Mouse (Mus musculus): ENCODE results near the gene Sympk.
"Not testable (repeated sequence)": the region's sequence is repeated elsewhere in the genome, so short reads cannot be mapped to it uniquely, and the experiment has no call there.

Sympk gene

DNA sequence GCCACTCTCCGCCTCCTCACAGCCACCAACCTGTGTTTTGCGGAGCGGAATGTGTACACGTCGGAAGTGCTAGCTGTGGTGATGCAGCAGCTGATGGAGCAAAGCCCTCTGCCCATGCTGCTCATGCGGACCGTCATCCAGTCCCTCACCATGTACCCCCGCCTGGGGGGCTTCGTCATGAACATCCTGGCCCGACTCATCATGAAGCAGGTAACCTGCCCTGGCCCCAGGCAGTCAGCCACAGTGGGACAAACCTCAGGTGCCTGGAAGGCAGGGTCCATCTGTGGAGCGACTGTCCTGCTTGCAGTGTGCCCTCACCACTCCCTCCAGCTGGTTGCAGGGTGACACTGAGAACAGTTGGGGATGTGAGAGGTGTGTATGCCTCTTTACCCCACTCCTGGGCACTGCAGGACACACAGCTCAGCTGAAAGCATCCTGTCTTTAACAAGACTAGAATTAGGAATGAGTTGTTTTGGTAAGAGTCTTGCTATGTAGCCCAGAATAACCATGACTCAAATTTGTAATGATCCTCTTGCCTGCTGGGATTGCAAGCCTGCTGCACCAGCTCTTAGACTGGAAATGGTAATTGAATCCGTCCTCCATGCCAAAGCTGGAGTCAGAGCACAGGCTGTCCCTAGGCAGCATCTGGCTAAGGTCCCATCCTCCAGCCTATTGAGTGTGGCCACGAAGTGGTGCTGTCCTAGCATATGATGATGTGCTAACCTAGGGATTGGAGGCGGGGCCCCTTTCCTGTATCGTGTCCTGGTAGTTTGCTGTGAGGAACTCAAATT is 28.4 kb downstream of the Sympk start:
- in situ Hi-C loops (cut with MboI), result no loop called here

DNA sequence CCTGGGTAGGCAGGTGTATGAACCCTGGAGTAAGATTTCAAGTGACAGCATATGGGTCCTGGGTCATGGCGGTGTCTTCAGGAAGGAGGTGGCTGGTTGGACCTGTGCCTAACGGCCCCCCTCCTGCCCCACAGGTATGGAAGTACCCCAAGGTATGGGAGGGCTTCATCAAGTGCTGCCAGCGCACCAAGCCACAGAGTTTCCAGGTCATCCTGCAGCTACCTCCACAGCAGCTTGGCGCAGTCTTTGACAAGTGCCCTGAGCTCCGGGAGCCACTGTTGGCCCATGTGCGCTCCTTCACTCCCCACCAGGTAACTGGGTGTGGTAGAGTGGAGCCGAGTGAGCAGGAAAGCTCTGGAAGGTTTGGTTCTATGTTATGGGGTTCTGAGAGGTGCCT is 29.0 kb downstream of the Sympk start:
- in situ Hi-C loops (cut with MboI), result no loop called here

DNA sequence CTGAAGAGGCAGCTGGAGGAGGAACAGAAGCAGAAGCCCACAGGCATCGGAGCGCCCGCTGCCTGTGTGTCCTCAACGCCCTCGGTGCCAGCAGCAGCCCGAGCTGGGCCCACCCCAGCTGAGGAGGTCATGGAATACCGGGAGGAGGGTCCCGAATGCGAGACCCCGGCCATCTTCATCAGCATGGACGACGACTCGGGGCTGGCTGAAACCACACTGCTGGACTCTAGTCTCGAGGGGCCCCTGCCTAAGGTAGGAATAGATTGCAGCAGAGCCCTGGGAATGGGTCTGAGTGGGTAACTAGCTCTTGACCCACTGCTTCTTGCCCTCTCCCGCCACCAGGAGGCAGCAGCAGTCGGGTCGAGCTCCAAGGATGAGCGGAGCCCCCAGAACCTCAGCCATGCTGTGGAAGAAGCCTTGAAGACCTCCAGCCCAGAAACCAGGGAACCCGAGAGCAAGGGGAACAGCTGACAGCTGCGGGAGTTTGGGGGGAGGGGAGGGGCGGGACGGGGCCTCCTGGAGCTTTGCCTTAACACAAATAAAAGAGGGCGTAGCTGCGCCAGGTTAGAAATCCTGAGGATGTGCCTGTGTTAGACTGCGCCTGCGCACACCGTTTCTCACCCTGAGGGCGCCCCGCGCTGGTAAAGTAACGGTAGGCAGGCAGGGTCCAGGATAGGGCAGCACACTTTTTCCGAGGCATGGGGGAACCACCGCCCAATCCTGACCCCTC is 30.0 kb downstream of the Sympk start, which contains the start of gene Rsph6a:
Gene Rsph6a, plus strand, starts transcription at position 644 of the 730 bp plus-strand sequence.
- in situ Hi-C loops (cut with MboI), result no loop called here

DNA sequence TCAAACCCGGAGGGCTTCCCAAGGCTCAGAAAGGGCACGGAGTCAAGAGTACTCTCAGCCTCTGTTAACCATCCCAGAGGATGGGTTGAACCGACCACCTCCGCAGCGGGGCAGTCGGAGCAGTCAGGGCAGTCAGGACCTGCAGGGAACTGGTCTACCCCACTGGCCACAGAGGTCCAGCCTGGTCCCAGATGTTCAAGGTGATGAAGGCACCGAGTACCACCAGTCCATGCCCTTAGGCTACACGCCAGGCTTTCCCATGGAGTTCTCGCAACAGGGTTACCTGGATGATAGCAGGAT is 30.6 kb downstream of the Sympk start:
- in situ Hi-C loops (cut with MboI), result no loop called here

DNA sequence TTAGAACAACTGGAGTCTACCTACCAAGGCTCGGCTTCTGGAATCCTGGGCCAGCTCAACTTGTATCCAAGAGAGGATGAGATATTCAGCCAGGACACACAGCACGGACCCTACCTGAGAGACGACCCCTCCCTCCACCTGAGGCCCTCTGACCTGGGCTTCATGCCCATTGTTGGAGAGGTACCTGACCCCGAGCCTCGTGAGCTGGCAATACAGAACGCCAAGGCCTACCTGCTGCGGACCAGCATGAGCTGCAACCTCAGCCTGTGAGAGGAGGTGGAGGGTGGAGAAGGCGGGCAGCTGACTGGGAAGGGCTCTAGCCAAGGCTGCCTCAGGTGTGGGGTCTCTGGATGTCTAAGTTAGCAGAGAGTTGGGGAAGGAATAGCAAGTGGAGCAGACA is 30.9 kb downstream of the Sympk start:
- in situ Hi-C loops (cut with MboI), result no loop called here

DNA sequence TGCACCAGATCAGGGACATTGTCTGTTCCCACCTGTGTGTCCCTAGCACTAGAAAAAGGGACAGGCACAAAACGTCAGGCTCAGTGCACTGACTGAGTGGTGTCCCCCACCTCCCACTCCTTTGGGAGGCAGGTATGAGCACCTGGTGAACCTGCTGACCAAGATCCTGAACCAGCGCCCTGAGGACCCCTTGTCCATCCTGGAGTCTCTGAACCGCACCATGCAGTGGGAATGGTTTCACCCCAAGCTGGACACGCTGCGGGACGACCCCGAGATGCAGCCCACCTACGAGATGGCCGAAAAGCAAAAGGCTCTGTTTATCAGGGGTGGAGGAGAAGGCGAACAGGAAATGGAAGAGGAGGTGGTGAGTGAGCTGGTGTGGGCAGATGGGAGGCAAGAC is 33.2 kb downstream of the Sympk start:
- in situ Hi-C loops (cut with MboI), result no loop called here

DNA sequence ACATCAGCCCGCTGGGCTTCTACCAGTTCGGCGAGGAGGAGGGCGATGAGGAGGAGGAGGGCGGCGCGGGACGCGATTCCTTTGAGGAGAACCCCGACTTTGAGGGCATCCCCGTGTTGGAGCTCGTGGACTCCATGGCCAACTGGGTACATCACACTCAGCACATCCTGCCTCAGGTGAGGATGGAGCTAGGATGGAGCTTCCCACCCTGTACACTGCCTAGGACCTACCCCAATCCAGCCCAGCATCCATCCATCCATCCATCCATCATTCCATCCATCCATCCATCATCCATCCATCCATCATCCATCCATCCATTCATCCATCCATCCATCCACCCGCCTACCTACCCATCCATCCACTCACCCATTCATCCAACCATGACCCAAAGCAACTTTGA is 41.7 kb downstream of the Sympk start:
- in situ Hi-C loops (cut with MboI), result no loop called here

DNA sequence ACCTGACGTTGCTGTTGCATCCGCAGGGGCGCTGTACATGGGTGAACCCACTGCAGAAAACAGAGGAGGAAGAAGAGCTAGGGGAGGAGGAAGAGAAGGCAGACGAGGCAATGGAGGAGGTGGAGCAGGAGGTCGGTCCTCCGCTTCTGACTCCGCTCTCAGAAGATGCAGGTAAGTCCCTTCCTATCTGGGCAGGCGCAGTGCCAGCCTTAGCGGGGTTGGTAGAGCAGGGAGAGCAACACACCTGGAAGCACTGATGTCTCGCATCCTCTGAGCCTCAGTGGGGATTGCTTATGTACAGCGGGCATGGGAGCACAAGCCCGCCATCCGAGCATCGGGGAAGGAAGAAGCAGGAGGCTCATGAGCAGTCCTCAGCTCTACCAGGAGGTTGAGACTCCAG is 42.9 kb downstream of the Sympk start:
- in situ Hi-C loops (cut with MboI), result no loop called here

DNA sequence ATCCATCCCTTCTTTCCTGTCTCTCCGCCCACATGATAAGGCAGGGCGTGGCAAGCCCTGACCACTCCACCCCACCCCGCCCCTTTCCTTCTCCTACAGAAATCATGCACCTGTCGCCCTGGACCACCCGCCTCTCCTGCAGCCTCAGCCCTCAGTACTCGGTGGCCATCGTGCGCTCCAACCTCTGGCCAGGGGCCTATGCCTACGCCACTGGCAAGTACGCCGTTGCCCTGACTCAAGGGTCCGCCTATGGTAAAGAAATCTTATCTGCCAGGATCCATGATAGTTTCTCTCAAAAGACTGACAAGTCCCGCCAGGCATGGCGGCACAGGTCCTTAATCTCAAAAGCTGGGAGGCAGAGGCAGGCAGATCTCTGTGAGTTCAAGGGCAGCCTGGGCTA is 43.8 kb downstream of the Sympk start:
- in situ Hi-C loops (cut with MboI), result no loop called here

DNA sequence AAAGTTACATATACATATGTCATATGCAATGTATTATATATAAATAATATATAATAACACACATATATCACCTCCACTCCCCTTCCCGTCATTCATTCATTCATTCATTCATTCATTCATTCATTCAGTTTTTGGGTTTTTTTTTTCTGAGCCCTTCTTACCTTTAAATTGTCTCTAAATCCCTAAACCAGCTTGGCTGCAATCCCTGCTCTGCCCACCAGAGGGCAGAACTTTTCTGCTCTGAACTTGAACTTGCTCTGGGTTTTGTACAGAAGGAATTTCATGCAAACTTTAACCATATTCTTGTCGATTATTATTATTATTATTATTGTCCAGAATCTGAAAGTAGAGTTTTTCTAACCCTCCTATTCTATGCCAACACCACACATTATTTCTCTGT is 44.5 kb downstream of the Sympk start:
- in situ Hi-C loops (cut with MboI), result no loop called here

DNA sequence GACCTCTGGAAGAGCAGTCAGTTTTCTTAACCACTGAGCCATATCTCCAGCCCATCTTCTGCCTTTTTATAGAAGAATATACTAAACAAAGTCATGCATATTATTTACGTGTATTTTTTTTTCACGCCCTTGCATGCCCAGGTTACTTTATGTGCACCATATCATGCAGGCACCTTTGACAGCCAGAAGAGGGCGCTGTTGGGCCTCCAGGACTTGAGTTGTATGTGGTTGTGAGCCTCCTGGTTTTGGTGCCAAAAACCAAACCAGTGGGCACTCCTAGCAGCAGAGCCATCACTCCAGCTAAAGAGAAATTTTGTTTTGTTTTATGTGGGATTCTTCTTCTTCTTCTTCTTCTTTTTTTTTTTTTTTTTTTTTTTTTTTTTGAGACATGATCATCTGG is 45.3 kb downstream of the Sympk start:
- in situ Hi-C loops (cut with MboI), result no loop called here

DNA sequence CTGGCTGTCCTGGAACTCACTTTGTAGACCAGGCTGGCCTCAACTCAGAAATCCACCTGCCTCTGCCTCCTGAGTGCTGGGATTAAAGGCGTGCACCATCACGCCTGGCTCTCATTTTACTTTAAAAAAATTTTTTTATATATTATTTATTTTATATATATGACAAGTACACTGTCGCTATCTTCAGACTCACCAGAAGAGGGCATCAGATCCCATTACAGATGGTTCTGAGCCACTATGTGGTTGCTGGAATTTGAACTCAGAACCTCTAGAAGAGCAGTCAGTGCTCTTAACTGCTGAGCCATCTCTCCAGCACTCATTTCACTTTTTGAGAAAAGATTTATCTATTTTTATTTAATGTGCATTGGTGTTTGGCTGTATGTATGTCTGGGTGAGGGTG is 46.8 kb downstream of the Sympk start:
- in situ Hi-C loops (cut with MboI), result not testable (repeated sequence)

DNA sequence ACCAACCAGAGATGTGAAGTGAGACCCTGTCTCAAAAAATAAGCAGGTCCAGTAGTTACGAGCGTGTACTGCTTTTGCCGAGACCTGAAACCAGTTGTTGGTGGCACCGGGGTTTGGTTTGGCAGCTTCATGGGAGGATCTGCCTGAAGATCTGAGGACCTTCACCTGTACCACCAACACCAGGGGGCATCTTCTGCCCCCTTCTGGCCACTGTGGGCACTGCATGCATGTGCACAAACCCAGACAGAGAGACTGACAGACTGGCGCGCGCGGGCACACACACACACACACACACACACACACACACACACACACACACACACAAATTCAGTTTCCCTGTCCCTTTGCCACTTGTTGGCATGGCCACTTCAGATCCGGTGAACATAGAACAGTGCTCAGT is 49.3 kb downstream of the Sympk start:
- in situ Hi-C loops (cut with MboI), result no loop called here

DNA sequence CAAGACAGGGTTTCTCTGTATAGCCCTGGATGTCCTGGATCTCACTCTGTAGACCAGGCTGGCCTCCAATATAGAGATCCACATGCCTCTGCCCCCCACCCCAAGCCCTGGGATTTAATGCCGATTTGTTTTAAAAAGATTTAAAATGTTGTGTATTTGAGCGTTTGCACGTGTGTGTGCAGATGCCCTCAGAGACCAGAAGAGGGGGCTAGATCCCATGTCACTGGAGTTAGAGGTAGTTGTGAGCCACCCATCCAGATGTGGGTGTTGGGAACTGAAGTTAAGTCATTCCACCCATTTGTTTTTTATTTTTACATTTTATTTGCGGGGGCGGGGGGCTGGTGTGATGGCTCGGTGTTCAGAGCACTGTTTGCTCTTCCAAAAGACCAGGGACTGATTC is 50.3 kb downstream of the Sympk start:
- in situ Hi-C loops (cut with MboI), result no loop called here

DNA sequence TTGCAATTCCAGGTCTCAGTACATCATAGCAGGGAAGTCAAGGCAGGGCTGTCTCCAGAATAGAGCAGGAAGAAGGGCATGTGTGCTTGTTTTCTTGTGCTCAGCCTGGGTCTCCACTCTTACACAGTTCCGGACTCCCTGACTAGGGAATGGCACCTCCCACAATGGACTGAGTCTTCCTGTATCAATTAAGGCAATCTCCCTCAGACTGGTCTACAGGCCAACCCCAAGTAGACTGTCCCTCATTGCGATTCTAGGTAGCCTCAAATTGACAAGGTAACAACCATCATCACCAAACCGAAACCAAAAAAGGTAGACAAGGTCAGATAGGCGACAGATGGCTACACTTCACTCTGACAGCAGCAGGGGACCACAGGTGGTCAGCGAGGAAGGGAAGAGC is 51.1 kb downstream of the Sympk start:
- in situ Hi-C loops (cut with MboI), result no loop called here

DNA sequence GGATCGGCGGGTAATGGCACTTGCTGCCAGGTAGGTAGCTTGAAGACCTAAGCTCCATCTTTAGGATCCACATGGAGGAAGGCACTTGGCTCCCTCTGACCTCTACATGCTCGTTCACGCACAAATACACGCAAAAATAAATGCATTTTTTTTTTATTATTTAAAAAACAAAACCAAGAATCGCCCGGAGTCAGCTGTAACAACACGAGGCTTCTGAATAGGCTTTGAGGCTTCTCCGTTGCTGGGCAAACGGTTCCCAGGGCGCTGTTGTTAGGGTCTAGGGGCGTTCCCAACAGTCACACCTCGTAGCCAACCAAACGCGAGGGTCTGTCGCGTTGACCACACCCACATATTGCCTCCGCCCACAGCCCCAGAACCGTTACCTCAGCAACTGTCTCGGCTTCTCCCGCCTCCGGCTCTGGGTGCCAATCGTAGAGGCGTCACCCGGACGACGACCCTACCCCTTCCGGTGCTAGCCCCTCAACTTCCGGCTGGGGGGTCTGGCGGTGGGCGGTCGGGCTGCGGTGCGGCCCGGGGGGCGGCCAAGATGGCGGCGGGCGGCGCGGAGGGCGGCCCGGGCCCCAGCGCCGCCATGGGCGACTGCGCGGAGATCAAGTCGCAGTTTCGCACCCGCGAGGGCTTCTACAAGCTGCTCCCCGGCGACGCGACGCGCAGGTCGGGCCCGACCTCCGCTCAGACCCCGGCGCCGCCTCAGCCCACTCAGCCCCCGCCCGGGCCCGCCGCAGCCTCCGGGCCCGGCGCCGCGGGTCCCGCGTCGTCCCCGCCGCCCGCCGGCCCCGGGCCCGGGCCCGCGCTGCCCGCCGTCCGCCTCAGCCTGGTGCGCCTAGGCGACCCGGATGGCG is 51.8 kb downstream of the Sympk start, which contains the start of gene Dmwd:
Gene Dmwd, plus strand, starts transcription at position 505 of the 863 bp plus-strand sequence.
- in situ Hi-C loops (cut with MboI), result no loop called here

DNA sequence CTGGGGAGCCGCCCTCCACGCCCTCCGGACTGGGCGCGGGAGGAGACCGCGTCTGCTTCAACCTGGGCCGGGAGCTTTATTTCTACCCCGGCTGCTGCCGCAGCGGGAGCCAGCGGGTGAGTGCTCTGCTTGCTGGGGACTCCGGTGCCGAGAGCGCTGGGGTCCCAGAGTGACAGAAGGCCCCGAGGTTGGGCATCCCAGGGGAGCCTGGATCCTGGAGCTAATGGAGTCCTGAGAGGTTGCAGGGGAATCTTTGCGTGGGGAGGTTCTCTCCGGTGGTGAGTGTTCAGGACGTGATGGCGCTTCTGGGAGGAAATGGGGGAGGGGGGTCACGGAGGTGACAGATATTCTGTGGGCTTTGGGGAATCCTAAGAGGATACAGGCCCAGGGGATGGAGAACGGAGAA is 52.4 kb downstream of the Sympk start:
- in situ Hi-C loops (cut with MboI), result no loop called here

DNA sequence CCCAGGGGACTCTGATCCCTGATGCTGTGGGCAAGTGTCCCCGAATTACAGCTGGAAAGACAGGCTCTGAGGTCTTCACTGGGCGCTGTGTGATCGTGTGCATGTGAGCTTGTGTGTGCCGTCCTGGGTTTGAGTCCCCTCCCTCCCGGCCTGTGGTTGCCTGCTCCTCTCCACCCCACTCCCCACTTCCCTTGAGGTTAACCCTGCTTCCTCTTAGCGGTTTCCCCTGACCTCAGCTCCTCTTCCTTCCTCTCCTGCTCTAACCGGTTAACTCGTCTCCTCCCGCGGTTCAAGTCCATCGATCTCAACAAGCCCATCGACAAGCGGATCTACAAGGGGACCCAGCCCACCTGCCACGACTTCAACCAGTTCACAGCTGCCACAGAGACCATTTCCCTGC is 53.6 kb downstream of the Sympk start:
- in situ Hi-C loops (cut with MboI), result no loop called here

DNA sequence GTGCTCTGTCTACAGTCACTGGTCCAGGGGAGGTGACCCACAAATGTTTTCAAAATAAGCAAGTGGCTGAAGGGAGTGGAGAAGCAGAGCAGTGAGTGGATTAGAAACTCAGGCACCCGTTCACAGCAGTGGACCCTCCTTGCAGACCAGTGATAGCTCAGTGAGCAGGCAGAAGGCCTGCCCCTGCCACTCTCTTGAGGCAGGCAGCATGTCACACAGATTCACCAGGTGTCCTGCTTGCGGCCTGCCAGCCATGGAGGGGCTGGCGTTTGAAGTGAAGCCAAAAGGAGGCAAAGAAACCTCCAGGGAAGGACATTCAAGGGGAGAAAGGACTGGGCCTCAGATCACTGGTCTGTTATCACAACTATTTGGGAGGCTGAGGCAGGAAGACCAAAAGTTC is 54.6 kb downstream of the Sympk start:
- in situ Hi-C loops (cut with MboI), result no loop called here

DNA sequence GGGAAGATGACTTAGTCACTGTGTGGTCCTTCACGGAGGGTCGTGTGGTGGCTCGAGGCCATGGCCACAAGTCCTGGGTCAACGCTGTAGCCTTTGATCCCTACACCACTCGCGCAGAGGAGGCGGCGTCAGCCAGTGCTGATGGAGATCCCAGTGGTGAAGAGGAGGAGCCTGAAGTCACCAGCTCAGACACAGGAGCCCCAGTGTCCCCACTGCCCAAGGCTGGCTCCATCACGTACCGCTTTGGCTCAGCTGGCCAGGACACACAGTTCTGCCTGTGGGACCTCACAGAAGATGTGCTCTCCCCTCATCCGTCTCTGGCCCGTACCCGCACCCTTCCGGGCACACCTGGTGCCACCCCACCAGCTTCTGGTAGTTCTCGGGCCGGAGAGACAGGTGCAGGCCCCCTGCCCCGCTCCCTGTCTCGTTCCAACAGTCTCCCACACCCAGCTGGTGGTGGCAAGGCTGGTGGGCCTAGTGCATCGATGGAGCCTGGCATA is 56.3 kb downstream of the Sympk start:
- in situ Hi-C loops (cut with MboI), result no loop called here

DNA sequence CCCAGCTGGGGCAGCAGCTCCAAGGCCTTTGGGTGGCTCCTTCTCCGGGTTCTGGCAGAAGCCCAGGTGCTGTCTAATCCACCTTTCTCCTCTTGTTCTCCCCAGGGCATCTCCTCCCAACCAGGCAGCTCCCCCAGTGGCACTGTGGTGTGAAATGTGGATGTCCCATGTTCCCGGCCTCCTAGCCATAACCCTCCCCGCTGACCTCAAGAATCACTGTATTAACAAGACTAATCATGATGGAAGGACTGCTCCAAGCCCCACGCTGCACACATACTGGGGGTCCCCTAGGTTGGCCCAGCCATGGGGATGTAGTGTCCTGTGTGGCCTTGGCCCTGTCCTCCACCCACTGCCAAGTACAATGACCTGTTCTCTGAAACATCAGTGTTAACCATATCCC is 58.0 kb downstream of the Sympk start:
- in situ Hi-C loops (cut with MboI), result no loop called here

DNA sequence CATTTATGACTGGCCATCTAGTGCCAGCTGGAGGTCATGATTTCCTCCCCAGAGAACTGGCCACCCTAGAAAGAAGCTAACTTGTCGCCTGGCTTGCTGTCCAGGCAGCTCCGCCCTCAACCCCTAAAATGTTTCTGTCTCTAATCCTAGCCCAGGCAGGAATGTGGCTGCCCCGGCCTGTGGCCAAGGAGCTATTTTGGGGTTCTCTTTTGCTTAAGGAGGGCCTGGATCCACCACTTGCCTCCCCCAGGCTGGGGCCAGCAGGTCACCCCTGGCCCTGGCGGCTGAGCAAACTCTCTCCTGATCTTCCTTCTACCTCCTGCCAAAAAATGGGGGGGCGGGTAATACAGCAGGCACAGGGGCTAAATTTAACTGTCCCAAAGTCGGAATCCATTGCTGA is 58.9 kb downstream of the Sympk start:
- in situ Hi-C loops (cut with MboI), result no loop called here

DNA sequence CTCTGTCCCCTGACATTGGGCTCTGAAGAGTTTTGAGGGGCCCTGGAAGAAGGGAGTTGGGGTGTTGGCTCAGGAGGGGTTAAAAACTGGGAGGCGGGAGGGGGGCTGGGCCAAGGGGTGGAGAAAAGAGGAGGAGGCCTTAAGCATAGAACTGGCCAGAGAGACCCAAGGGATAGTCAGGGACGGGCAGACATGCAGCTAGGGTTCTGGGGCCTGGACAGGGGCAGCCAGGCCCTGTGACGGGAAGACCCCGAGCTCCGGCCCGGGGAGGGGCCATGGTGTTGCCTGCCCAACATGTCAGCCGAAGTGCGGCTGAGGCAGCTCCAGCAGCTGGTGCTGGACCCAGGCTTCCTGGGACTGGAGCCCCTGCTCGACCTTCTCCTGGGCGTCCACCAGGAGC is 59.5 kb downstream of the Sympk start, which contains the start of gene Dmpk:
Gene Dmpk, plus strand, starts transcription at position 149 of the 400 bp plus-strand sequence.
- in situ Hi-C loops (cut with MboI), result no loop called here
